Mouse (Mus musculus): ENCODE measurements at regions not wholly inside any gene's neighbourhood (a gene's known extent, or its start where the extent isn't known, plus 50 kb on each side); places are given as distances from the start of the nearest gene placed in this dataset.

DNA sequence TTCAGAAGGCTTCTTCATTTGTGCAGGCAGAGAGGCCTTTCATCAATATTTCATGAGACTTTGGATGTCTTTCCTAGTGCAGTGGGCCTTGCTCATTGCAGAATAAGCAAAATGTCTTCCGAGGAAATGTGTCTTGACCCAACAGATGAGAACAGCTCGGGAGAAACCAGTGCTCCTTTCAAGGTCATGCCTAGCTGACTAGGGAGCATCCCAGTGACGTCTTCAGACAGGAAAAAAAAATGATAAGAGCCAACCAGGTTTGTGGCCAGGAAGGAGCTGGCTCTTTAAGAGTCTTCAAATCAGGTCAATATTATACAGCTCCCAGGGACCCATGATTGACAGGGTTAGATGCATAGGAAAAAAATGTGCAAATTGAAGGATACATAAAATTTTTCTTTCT is 224.9 kb upstream of the Sox11 start:
- TF ChIP-seq POLR2A (IDR thresholded peaks at IDR 0.05; ENCODE audit: control insufficient read depth, low read depth, low read length) (no peak), CTCF (IDR thresholded peaks at IDR 0.05; ENCODE audit: control insufficient read depth, insufficient read depth, insufficient replicate concordance, low read depth, low read length) (no peak)

Data from testis, adult 2 months (tissue).